Mouse (Mus musculus) midbrain, embryonic 10.5 days (tissue): ENCODE measurements around the gene Gm11939. TPM values are rescaled to one million over a fixed set of nuclear protein-coding genes. Genes with fewer than 3 reads are reported as not detected.

Experiments used
- DNase-seq: peaks from one replicate; pipeline ENCODE4 v3.0.0-alpha.2; 2017; ENCODE audit warnings: low spot score
- H3K27ac ChIP-seq: fragments of 300-500 bp; sonication (generic); replicated peaks from 2 replicates; pipeline ENCODE4 v1.5.1; 2016; ENCODE audit warnings: mild to moderate bottlenecking
- H3K27me3 ChIP-seq: fragments of 300-500 bp; sonication (generic); 2 replicates; pipeline ENCODE4 v1.6.1; 2016; ENCODE audit warnings: low read depth, mild to moderate bottlenecking; ENCODE audit not compliant: poor library complexity, severe bottlenecking
- H3K36me3 ChIP-seq: fragments of 300-500 bp; sonication (generic); 2 replicates; pipeline ENCODE4 v1.6.1; 2016; ENCODE audit warnings: mild to moderate bottlenecking, moderate library complexity
- H3K4me1 ChIP-seq: fragments of 300-500 bp; sonication (generic); 2 replicates; pipeline ENCODE4 v1.6.1; 2016
- H3K4me3 ChIP-seq: fragments of 300-500 bp; sonication (generic); 2 replicates; pipeline ENCODE4 v1.5.1; 2016; ENCODE audit warnings: mild to moderate bottlenecking, moderate library complexity
- H3K9me3 ChIP-seq: fragments of 300-500 bp; sonication (generic); replicated peaks from 2 replicates; pipeline ENCODE4 v1.6.1; 2016; ENCODE audit warnings: mild to moderate bottlenecking
- WGBS: fragments of 180-500 bp; shearing (Covaris S2); methylation state at CpG from one replicate; pipeline ENCODE4 v1.1.7; 2016; 5-methylcytosine and 5-hydroxymethylcytosine counted together
- polyA plus RNA-seq: library from polyadenylated mRNA; unstranded; fragments of >200 nt; fragmentation: Nextera tagmentation; extraction: Ambion mirVana; gene quantifications from 2 replicates; pipeline ENCODE4 v1.2.1, GENCODE M21; 2016

Gm11939 gene
- polyA plus RNA-seq, 1 experiment from 2014 or later: not detected

- Histone ChIP-seq H3K36me3 (no peaks in the 10 kb centered on the region), H3K4me3 (no peak overlapping the region), H3K27me3 (no peaks in the 10 kb centered on the region), H3K4me1 (no peaks in the 10 kb centered on the region), H3K27ac (no peak overlapping the region), H3K9me3 (no peaks in the 10 kb centered on the region)
- DNase-seq: no peak
- WGBS: 82% methylated on average over 3 of the region's 3 CpGs
Measured at GRCm38 (mm10) chr11:99557976-99558745, 1.1 kb downstream of the Gm11939 start.

GRCm38 (mm10) chr11:99556753-99557152 lies 2.5 kb downstream of the Gm11939 start, which contains the start of gene Krtap3-2:
Gene Krtap3-2, minus strand, starts transcription at chr11:99556853.
- Histone ChIP-seq H3K9me3 (no peaks in the 10 kb centered on the region), H3K36me3 (no peaks in the 10 kb centered on the region), H3K27me3 (no peaks in the 10 kb centered on the region), H3K4me3 (no peak within 1 kb of the TSS), H3K27ac (no peak within 1 kb of the TSS), H3K4me1 (no peaks in the 10 kb centered on the region)
- no peak for DNase-seq
- 89% methylated on average over 2 of the region's 2 CpGs for WGBS

GRCm38 (mm10) chr11:99556195-99556594 lies 3.1 kb downstream of the Gm11939 start:
- H3K9me3 ChIP-seq: no peaks in the 10 kb centered on the region
- no peak for DNase-seq
- WGBS: 86% methylated on average over 2 of the region's 2 CpGs
- no peaks in the 10 kb centered on the region for H3K36me3 ChIP-seq
- no peak overlapping the region for H3K27ac ChIP-seq
- H3K4me1 ChIP-seq: no peaks in the 10 kb centered on the region
- no peak overlapping the region for H3K4me3 ChIP-seq
- H3K27me3 ChIP-seq: no peaks in the 10 kb centered on the region

GRCm38 (mm10) chr11:99550765-99551164 lies 8.5 kb downstream of the Gm11939 start, which contains the start of gene Krtap3-3:
Gene Krtap3-3, minus strand, starts transcription at chr11:99550865.
- 88% methylated on average over 4 of the region's 4 CpGs for WGBS

GRCm38 (mm10) chr11:99547892-99548291 lies 11.4 kb downstream of the Gm11939 start:
- H3K4me1 ChIP-seq: no peaks in the 10 kb centered on the region
- DNase-seq: no peak
- no peak overlapping the region for H3K4me3 ChIP-seq

More at GRCm38 (mm10) chr11:99550765-99551164, 8.5 kb downstream of the Gm11939 start, which contains the start of gene Krtap3-3:
- Histone ChIP-seq H3K9me3 (no peaks in the 10 kb centered on the region), H3K27ac (no peak within 1 kb of the TSS), H3K27me3 (no peaks in the 10 kb centered on the region), H3K4me1 (no peaks in the 10 kb centered on the region), H3K4me3 (no peak within 1 kb of the TSS), H3K36me3 (no peaks in the 10 kb centered on the region)
- DNase-seq: no peak

GRCm38 (mm10) chr11:99539721-99540120 lies 19.5 kb downstream of the Gm11939 start:
- Histone ChIP-seq H3K27me3 (no peaks in the 10 kb centered on the region), H3K36me3 (no peaks in the 10 kb centered on the region), H3K9me3 (no peaks in the 10 kb centered on the region), H3K27ac (no peak overlapping the region), H3K4me1 (no peaks in the 10 kb centered on the region), H3K4me3 (no peak overlapping the region)
- no peak for DNase-seq
- 85% methylated on average over 9 of the region's 9 CpGs for WGBS

More at GRCm38 (mm10) chr11:99547892-99548291, 11.4 kb downstream of the Gm11939 start:
- no peak overlapping the region for H3K27ac ChIP-seq
- H3K27me3 ChIP-seq: no peaks in the 10 kb centered on the region
- no peaks in the 10 kb centered on the region for H3K9me3 ChIP-seq
- H3K36me3 ChIP-seq: no peaks in the 10 kb centered on the region

GRCm38 (mm10) chr11:99521288-99521860 lies 37.9 kb downstream of the Gm11939 start, which contains the start of gene Krt39:
Gene Krt39, minus strand, starts transcription at chr11:99521338.
- DNase-seq: no peak
- Histone ChIP-seq H3K36me3 (no peaks in the 10 kb centered on the region), H3K4me1 (no peaks in the 10 kb centered on the region), H3K9me3 (no peaks in the 10 kb centered on the region), H3K27ac (no peak within 1 kb of the TSS), H3K4me3 (no peak within 1 kb of the TSS), H3K27me3 (no peaks in the 10 kb centered on the region)
- WGBS: 90% methylated on average over 13 of the region's 13 CpGs

DNA sequence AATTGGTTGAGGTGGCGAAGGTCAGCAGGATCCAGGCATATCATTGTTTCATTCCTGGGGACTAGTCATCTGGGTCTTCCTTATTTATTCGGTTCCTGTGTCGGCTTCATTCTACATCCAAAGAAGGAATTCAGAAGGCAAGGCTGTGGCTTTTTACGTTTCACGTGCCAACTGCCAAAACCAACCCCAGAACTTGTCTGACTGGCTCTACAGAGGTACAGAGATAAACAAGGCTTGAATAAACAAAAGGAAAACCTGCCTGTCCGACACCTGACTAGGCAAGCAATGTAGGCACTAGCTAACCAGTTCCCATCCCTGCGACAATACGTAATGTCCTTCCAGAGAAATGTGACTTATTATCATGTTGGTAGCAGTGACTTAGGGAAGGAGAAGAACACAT lies 45.2 kb downstream of the Gm11939 start:
- no peaks in the 10 kb centered on the region for H3K27me3 ChIP-seq
- no peak overlapping the region for H3K27ac ChIP-seq
- 89% methylated on average over 8 of the region's 8 CpGs for WGBS
- H3K4me1 ChIP-seq: no peaks in the 10 kb centered on the region
- no peak overlapping the region for H3K4me3 ChIP-seq
- H3K36me3 ChIP-seq: no peaks in the 10 kb centered on the region
- no peaks in the 10 kb centered on the region for H3K9me3 ChIP-seq
- no peak for DNase-seq

Other genes starting within 250 kb of the Gm11939 start
- not detected in 2 replicates for gene Krt25, start 236.5 kb downstream of the Gm11939 start, polyA plus RNA-seq
- 0.21 and 0.60 TPM in 2 replicates for gene Krt26, start 221.5 kb downstream of the Gm11939 start, polyA plus RNA-seq
- not detected in 2 replicates for gene Krt27, start 208.4 kb downstream of the Gm11939 start, polyA plus RNA-seq
- 0.21 and 0.32 TPM in 2 replicates for gene Krt28, start 184.6 kb downstream of the Gm11939 start, polyA plus RNA-seq
- gene Krt10, start 170.1 kb downstream of the Gm11939 start, polyA plus RNA-seq: 24.0 and 27.6 TPM in 2 replicates
- not detected in 2 replicates for gene Krt12, start 137.2 kb downstream of the Gm11939 start, polyA plus RNA-seq
- gene Krt20, start 121.3 kb downstream of the Gm11939 start, polyA plus RNA-seq: 0.65 and 0.68 TPM in 2 replicates
- gene Krt23, start 66.3 kb downstream of the Gm11939 start, polyA plus RNA-seq: not detected in 2 replicates
- not detected in 2 replicates for gene Krt39, start 38.1 kb downstream of the Gm11939 start, polyA plus RNA-seq
- not detected in 2 replicates for gene Krt40, start 16.3 kb downstream of the Gm11939 start, polyA plus RNA-seq
- not detected in 2 replicates for gene Krtap3-3, start 8.6 kb downstream of the Gm11939 start, polyA plus RNA-seq
- gene Krtap3-2, start 2.6 kb downstream of the Gm11939 start, polyA plus RNA-seq: not detected in 2 replicates
- gene Krtap3-1, start 7.2 kb upstream of the Gm11939 start, polyA plus RNA-seq: not detected in 2 replicates
- not detected in 2 replicates for gene Krtap1-5, start 21.6 kb upstream of the Gm11939 start, polyA plus RNA-seq
- gene Krtap1-4, start 24.2 kb upstream of the Gm11939 start, polyA plus RNA-seq: not detected in 2 replicates
- not detected in 2 replicates for gene Krtap1-3, start 31.9 kb upstream of the Gm11939 start, polyA plus RNA-seq
- not detected in 2 replicates for gene Krtap9-3, start 38.6 kb upstream of the Gm11939 start, polyA plus RNA-seq
- gene Gm11938, start 43.8 kb upstream of the Gm11939 start, polyA plus RNA-seq: not detected in 2 replicates
- gene Gm11937, start 50.7 kb upstream of the Gm11939 start, polyA plus RNA-seq: not detected in 2 replicates
- not detected in 2 replicates for gene Krtap2-4, start 55.4 kb upstream of the Gm11939 start, polyA plus RNA-seq
- gene Gm11562, start 61.0 kb upstream of the Gm11939 start, polyA plus RNA-seq: not detected in 2 replicates
- not detected in 2 replicates for gene Krtap4-1, start 68.8 kb upstream of the Gm11939 start, polyA plus RNA-seq
- not detected in 2 replicates for gene Krtap4-2, start 75.6 kb upstream of the Gm11939 start, polyA plus RNA-seq
- gene Krtap4-7, start 84.6 kb upstream of the Gm11939 start, polyA plus RNA-seq: not detected in 2 replicates
- not detected in 2 replicates for gene Gm11555, start 90.8 kb upstream of the Gm11939 start, polyA plus RNA-seq
- not detected in 2 replicates for gene Gm11563, start 99.5 kb upstream of the Gm11939 start, polyA plus RNA-seq
- not detected in 2 replicates for gene Krtap4-6, start 106.5 kb upstream of the Gm11939 start, polyA plus RNA-seq
- gene Gm14190, start 131.3 kb upstream of the Gm11939 start, polyA plus RNA-seq: not detected in 2 replicates
- gene Gm14180, start 174.8 kb upstream of the Gm11939 start, polyA plus RNA-seq: not detected in 2 replicates
- gene Gm11595, start 213.4 kb upstream of the Gm11939 start, polyA plus RNA-seq: not detected in 2 replicates
- not detected in 2 replicates for gene Krtap4-8, start 221.2 kb upstream of the Gm11939 start, polyA plus RNA-seq
- not detected in 2 replicates for gene Krtap4-9, start 225.7 kb upstream of the Gm11939 start, polyA plus RNA-seq
- not detected in 2 replicates for gene Gm11596, start 234.0 kb upstream of the Gm11939 start, polyA plus RNA-seq
- not detected in 2 replicates for gene Gm11569, start 239.5 kb upstream of the Gm11939 start, polyA plus RNA-seq
- not detected in 2 replicates for gene Gm11554, start 245.0 kb upstream of the Gm11939 start, polyA plus RNA-seq